Mouse (Mus musculus): ENCODE results near the gene Fam71d. TPM values are rescaled to one million over a fixed set of nuclear protein-coding genes. Genes with fewer than 3 reads are reported as not detected.

Fam71d gene
- polyA plus RNA-seq (2015; fragmentation: Nextera tagmentation; extraction: Ambion mirVana): not detected in 2 replicates

DNA sequence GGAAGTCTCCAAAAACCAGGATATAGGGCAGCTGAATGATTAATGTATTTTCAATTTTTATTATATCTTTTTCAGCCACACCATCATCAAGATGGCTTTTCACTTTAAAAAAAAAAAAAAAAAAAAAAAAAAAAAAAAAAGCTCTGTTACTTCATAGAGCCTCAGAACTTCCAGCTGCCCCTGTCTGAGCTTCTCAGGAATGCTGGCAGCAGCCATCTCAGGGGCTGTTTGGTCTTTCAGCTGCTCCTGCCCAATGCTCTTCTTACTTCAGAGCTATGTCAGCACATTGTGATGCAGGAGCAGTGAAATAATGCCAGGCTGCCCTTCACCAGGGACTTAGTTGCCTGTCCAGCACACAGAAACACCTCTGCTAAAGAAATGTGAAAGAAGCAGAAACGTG is at the start of gene Fam71d:
TSS of gene Fam71d (plus strand) at position 211 of the 400 bp plus-strand sequence.
- no peak within 1 kb of the TSS for H3K4me2 ChIP-seq
- no peaks in the 10 kb centered on the region for H3K36me3 ChIP-seq
- H3K4me1 ChIP-seq: no peaks in the 10 kb centered on the region
- no peaks in the 10 kb centered on the region for H3K9me3 ChIP-seq
- 79% methylated on average over 1 of the region's 1 CpGs for WGBS
- ATAC-seq (ENCODE audit: insufficient number of reproducible peaks, low FRiP score, low TSS enrichment, low read depth): no peak
- no peak within 1 kb of the TSS for H3K4me3 ChIP-seq
- H3K27me3 ChIP-seq: no peaks in the 10 kb centered on the region
- no peak within 1 kb of the TSS for H3K27ac ChIP-seq
- no peak within 1 kb of the TSS for H3K9ac ChIP-seq

DNA sequence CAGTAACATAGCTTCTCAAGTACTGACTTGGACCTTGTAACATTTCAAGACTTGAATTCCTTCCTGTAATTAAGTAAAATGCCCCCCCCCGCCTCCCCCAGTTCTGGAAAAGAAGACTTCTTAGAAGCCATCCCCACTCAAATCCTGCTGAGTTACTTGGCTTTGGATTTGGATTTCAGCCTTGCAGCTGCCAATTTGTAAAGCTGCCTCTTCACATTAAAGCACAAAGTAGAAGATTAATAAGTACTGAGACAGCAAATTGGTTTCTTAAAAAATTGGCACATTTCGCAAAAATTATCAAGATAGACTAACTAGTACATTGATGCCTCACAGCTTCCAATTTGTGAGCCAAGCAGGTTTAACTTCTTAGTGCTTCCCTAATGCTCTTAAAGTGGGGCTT is 47.6 kb upstream of the Fam71d start:
- Histone ChIP-seq H3K9ac (no peak overlapping the region), H3K36me3 (no peaks in the 10 kb centered on the region), H3K27ac (no peak overlapping the region), H3K27me3 (no peaks in the 10 kb centered on the region), H3K4me3 (no peak overlapping the region), H3K4me2 (no peak overlapping the region), H3K4me1 (no peaks in the 10 kb centered on the region), H3K9me3 (no peaks in the 10 kb centered on the region)
- ATAC-seq (ENCODE audit: insufficient number of reproducible peaks, low FRiP score, low TSS enrichment, low read depth): no peak
- WGBS: 69% methylated on average over 2 of the region's 2 CpGs

DNA sequence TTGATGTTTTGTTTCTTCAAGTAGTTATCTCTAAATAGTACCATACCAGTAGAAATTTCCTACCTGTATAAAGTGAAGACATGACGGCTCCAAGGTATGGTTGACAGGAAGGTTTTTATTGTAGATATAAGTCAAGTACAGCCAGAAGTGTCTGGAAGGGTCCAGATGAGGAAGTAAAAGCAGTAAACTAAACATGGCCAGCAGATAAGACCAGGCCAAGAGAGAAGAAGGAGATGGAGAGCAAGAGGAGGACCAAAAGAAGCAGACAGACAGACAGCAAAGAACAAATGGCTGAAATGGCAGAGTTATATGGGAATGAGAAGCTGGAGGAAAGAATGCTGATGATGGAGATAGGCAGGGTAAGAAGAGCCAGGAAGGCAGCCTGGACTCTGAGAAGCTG is 46.1 kb upstream of the Fam71d start:
- no peak for ATAC-seq (ENCODE audit: insufficient number of reproducible peaks, low FRiP score, low TSS enrichment, low read depth)

DNA sequence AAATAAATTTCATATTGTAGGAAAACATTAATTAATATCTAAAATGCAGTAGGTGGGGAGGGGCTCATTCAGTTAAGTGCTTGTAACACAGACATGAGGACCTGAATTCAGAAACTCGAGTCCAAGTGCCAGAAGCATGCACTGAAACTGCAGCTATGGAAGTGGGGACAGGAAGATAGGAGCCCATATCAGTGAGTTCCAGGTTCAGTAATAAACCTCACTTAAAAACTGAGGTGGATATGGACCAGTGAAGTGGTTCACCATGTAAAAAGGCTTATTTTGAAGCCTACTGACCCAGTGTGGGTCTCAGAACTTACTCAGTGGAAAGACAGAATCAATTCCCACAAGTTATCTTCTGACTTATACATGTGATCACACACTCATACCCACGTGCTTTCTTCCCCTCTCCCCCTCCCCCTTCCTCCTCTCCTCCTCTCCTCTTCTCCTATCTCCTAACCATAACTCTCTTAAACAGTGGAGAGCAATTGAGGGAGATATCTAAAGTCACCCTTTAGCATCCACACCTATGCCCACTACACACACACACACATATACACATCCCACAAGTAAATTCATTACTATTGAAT is 31.5 kb upstream of the Fam71d start:
- WGBS: 49% methylated on average over 2 of the region's 2 CpGs
- no peak overlapping the region for H3K9ac ChIP-seq
- no peaks in the 10 kb centered on the region for H3K36me3 ChIP-seq
- no peaks in the 10 kb centered on the region for H3K27me3 ChIP-seq
- ATAC-seq (ENCODE audit: insufficient number of reproducible peaks, low FRiP score, low TSS enrichment, low read depth): no peak
- no peaks in the 10 kb centered on the region for H3K9me3 ChIP-seq
- H3K4me3 ChIP-seq: no peak overlapping the region
- no peaks in the 10 kb centered on the region for H3K4me1 ChIP-seq
- H3K27ac ChIP-seq: no peak overlapping the region
- H3K4me2 ChIP-seq: no peak overlapping the region

More for the DNA sequence above, 46.1 kb upstream of the Fam71d start:
- Histone ChIP-seq H3K4me3 (no peak overlapping the region), H3K4me2 (no peak overlapping the region), H3K27ac (no peak overlapping the region), H3K4me1 (no peaks in the 10 kb centered on the region), H3K36me3 (no peaks in the 10 kb centered on the region), H3K9ac (no peak overlapping the region), H3K27me3 (no peaks in the 10 kb centered on the region), H3K9me3 (no peaks in the 10 kb centered on the region)
- WGBS: 81% methylated on average over 1 of the region's 1 CpGs

DNA sequence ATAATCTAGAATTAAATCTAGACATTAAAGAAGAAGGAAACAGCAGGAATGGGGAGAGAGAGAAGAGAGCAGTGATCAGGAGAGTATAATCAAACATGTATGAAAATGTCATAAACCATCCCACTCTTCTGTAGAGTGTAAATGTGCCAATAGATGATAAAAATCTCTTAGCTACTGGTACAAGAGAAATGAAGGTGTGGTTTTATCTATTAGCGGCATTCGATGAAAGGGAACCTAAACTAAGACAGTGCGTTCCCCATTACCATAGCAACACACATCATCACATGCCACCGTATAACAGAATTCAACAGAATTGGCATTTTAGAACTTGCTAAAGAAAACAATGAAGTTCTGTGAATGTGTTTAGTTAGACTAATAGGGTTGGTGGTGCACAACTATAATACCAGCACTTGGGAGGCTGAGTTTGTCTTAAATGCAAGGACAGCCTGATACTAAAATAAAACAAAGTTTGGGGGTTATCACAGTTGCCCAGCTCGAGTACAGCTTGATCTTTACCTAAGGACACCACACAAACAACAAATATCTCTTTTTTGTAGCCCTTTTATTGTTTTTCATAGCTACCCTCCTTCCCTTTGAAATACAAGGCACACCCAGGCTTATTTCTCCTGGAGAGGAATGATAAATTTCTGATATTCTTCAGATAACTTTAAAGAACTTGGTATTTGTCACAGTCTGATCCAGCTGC is 13.1 kb upstream of the Fam71d start:
- H3K4me1 ChIP-seq: no peaks in the 10 kb centered on the region
- 88% methylated on average over 5 of the region's 5 CpGs for WGBS
- ATAC-seq (ENCODE audit: insufficient number of reproducible peaks, low FRiP score, low TSS enrichment, low read depth): no peak
- no peak overlapping the region for H3K27ac ChIP-seq
- no peaks in the 10 kb centered on the region for H3K36me3 ChIP-seq
- H3K4me3 ChIP-seq: no peak overlapping the region
- H3K4me2 ChIP-seq: no peak overlapping the region
- H3K9ac ChIP-seq: no peak overlapping the region
- no peaks in the 10 kb centered on the region for H3K9me3 ChIP-seq
- H3K27me3 ChIP-seq: no peaks in the 10 kb centered on the region

DNA sequence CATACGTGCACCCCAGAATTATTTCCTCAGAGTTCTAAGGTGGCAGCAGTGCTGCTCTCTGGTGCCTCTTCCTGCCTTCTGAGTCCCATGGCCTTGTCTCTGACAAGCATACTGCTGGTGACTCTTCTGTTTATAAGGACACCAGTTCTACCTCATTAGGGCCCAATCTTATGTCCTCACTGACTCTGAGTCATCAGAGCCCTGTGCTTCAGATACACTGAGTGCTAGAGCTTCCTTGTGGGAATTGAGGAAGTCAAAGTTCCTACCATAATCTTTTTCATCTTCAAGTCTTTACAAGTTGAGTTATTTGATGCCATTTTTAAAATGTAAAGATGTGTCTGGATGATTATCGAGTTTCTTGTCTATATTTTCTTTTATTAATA is 12.5 kb upstream of the Fam71d start:
- H3K4me2 ChIP-seq: no peak overlapping the region
- H3K9ac ChIP-seq: no peak overlapping the region
- H3K36me3 ChIP-seq: no peaks in the 10 kb centered on the region
- 87% methylated on average over 2 of the region's 2 CpGs for WGBS
- H3K4me3 ChIP-seq: no peak overlapping the region
- H3K27ac ChIP-seq: no peak overlapping the region
- no peaks in the 10 kb centered on the region for H3K4me1 ChIP-seq
- H3K9me3 ChIP-seq: no peaks in the 10 kb centered on the region
- ATAC-seq (ENCODE audit: insufficient number of reproducible peaks, low FRiP score, low TSS enrichment, low read depth): no peak
- H3K27me3 ChIP-seq: no peaks in the 10 kb centered on the region

DNA sequence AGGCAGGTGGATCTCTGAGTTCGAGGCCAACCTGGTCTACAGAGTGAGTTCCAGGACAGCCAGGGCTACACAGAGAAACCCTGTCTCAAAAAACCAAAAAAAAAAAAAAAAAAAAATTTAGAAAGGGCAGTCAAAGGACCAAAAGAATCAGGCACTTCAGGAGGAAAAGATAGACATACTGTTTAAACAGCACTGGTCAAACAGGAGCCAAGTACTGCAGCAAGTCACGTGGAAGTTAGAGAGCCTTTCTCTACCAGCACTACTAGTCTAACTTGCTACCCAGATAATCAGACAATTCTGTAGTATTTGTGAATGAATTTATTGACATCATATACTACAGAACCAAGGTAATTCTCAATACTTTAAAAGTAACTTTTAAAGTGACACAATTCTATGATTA is 10.3 kb upstream of the Fam71d start:
- no peaks in the 10 kb centered on the region for H3K9me3 ChIP-seq
- H3K4me3 ChIP-seq: no peak overlapping the region
- no peak overlapping the region for H3K27ac ChIP-seq
- WGBS: 89% methylated on average over 2 of the region's 2 CpGs
- H3K36me3 ChIP-seq: no peaks in the 10 kb centered on the region
- no peak overlapping the region for H3K4me2 ChIP-seq
- H3K4me1 ChIP-seq: no peaks in the 10 kb centered on the region
- no peak for ATAC-seq (ENCODE audit: insufficient number of reproducible peaks, low FRiP score, low TSS enrichment, low read depth)
- no peaks in the 10 kb centered on the region for H3K27me3 ChIP-seq
- no peak overlapping the region for H3K9ac ChIP-seq

DNA sequence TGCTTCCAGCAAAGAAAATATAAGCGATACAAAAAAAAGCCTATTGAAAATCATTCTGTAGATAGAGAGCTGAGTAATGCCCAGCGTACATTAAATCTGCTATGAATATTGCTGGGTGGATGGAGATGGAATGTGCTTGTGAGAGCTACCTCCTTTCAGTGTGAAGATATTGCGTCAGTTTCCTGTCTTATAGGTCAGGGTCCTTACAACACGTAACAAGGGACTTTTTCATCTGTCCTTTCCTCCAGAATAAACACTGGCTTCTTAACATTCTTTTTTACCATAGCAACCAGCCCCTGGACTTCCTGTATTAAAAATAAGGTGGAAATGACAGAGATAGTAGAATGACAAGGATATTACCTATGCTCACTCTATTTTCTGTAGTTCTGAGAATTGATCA is 9.1 kb upstream of the Fam71d start:
- Histone ChIP-seq H3K27ac (no peak overlapping the region), H3K4me2 (no peak overlapping the region), H3K4me1 (no peaks in the 10 kb centered on the region), H3K36me3 (no peaks in the 10 kb centered on the region), H3K27me3 (no peaks in the 10 kb centered on the region), H3K9me3 (no peaks in the 10 kb centered on the region), H3K4me3 (no peak overlapping the region), H3K9ac (no peak overlapping the region)
- no peak for ATAC-seq (ENCODE audit: insufficient number of reproducible peaks, low FRiP score, low TSS enrichment, low read depth)
- 82% methylated on average over 4 of the region's 4 CpGs for WGBS

DNA sequence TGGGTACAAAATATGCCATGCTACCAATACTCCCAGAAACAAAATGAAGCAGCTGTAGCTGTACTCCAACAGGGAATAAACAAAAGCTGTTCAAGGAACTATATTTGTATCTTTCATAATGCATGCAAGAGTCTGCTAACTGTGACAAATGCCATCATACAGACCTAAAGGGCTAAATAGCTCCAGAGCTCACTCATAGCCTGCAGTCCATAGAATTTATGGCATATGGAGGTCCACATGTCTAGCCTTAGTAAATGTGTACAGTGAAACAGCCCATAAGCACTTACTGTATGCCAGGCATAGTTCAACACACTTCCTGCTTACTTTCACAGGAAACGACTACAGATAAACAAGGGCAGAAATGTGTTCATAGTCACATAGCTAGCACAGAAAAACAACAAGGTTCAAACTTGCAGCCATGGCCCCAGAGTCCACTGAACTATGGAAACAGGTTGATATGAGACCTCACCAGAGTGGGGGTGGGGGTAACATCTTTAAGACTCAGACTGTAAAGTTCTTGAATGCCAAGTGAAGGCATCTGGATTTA is 5.6 kb upstream of the Fam71d start:
- no peaks in the 10 kb centered on the region for H3K9me3 ChIP-seq
- no peak overlapping the region for H3K27ac ChIP-seq
- no peak overlapping the region for H3K4me3 ChIP-seq
- no peaks in the 10 kb centered on the region for H3K36me3 ChIP-seq
- 67% methylated on average over 1 of the region's 1 CpGs for WGBS
- no peaks in the 10 kb centered on the region for H3K4me1 ChIP-seq
- H3K4me2 ChIP-seq: no peak overlapping the region
- ATAC-seq (ENCODE audit: insufficient number of reproducible peaks, low FRiP score, low TSS enrichment, low read depth): no peak
- H3K9ac ChIP-seq: no peak overlapping the region
- no peaks in the 10 kb centered on the region for H3K27me3 ChIP-seq

DNA sequence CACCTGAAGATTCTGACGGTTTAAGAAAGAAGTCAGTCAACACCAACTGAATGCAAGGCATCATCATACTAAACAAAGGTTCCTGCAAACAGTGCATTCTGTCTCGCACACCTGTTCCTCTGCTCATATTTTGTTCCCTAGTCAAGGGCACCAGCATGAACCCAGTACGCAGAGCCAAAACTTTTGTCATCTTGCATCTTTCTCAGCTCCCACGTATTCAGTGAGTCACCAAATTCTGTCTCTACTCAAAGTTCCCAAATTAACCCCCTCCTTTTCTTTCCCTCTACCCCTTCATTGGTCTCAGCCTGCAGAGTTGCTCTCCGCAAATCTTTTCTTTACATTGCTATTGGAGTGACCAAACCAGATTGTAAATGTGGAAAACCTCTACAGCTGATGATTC is 2.5 kb upstream of the Fam71d start:
- Histone ChIP-seq H3K27me3 (no peaks in the 10 kb centered on the region), H3K4me1 (no peaks in the 10 kb centered on the region), H3K9ac (no peak overlapping the region), H3K4me2 (no peak overlapping the region), H3K9me3 (no peaks in the 10 kb centered on the region), H3K27ac (no peak overlapping the region), H3K4me3 (no peak overlapping the region), H3K36me3 (no peaks in the 10 kb centered on the region)
- no peak for ATAC-seq (ENCODE audit: insufficient number of reproducible peaks, low FRiP score, low TSS enrichment, low read depth)
- WGBS: 77% methylated on average over 5 of the region's 5 CpGs

DNA sequence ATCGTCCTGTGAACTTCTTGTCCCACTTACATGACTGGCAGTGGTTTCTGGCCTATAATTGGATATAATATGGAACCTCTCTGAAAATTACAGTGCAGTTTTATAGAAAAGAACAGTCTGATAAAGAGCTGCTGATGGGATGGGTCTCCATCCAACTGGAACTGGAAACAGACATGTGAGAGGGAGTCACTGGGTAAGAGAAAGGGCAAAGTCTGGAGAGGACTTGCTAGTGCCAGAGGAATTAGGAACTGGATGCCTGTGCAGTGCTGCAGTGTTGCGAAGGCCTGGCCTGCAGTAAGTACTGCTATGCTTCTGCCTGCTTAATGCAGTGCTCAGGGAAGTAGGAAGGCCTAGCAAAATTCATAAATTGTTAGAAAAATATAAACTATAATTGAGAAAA is 1.9 kb downstream of the Fam71d start:
- Histone ChIP-seq H3K9ac (no peak overlapping the region), H3K27ac (no peak overlapping the region), H3K4me3 (no peak overlapping the region), H3K4me2 (no peak overlapping the region), H3K9me3 (no peaks in the 10 kb centered on the region), H3K27me3 (no peaks in the 10 kb centered on the region), H3K4me1 (no peaks in the 10 kb centered on the region), H3K36me3 (no peaks in the 10 kb centered on the region)
- 86% methylated on average over 2 of the region's 2 CpGs for WGBS
- no peak for ATAC-seq (ENCODE audit: insufficient number of reproducible peaks, low FRiP score, low TSS enrichment, low read depth)

DNA sequence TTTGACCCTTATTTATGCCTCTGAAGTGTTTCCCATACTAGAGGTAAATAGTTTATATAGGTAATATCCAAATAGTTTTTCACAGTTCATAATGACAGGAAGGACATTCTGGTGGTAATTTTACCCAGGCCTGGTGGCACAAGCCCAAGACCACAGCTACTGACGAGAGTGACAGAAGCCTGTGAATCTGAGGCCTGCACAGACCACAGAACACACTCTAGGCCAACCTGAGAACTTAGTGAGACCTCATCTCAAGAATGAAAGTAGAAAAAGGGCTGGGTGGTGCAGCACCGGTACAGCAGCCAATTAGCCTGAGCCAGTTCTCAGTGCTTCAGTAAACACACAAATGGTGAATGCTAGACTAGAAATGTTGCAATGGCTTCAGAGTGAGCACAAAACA is 26.4 kb downstream of the Fam71d start:
- H3K9me3 ChIP-seq: no peaks in the 10 kb centered on the region
- no peak overlapping the region for H3K27ac ChIP-seq
- ATAC-seq (ENCODE audit: insufficient number of reproducible peaks, low FRiP score, low TSS enrichment, low read depth): no peak
- no peaks in the 10 kb centered on the region for H3K36me3 ChIP-seq
- H3K9ac ChIP-seq: no peak overlapping the region
- no peaks in the 10 kb centered on the region for H3K4me1 ChIP-seq
- no peaks in the 10 kb centered on the region for H3K27me3 ChIP-seq
- H3K4me2 ChIP-seq: no peak overlapping the region
- H3K4me3 ChIP-seq: no peak overlapping the region
- WGBS: 71% methylated on average over 2 of the region's 2 CpGs

Measured in limb, embryonic 15.5 days (tissue).